Mouse (Mus musculus) testis, adult 2 months (tissue): ENCODE data around the gene Pon3. TPM values are rescaled to one million over a fixed set of nuclear protein-coding genes. Genes with fewer than 3 reads are reported as not detected.

Source experiments
- H3K27ac ChIP-seq: fragments of 200-500 bp; 2 replicates; pipeline ENCODE4 v1.5.1; 2012; ENCODE audit warnings: low read depth, low read length; ENCODE audit not compliant: control insufficient read depth, insufficient read depth
- H3K27me3 ChIP-seq: fragments of 200-500 bp; 2 replicates; pipeline ENCODE4 v1.6.1; 2012; ENCODE audit warnings: mild to moderate bottlenecking, low read length, moderate library complexity; ENCODE audit not compliant: control insufficient read depth, insufficient read depth
- H3K36me3 ChIP-seq: fragments of 200-500 bp; 2 replicates; pipeline ENCODE4 v1.6.1; 2012; ENCODE audit warnings: mild to moderate bottlenecking, low read length; ENCODE audit not compliant: control insufficient read depth, insufficient read depth
- H3K4me1 ChIP-seq: fragments of 200-500 bp; 2 replicates; pipeline ENCODE4 v1.6.1; 2012; ENCODE audit warnings: low read length; ENCODE audit not compliant: control insufficient read depth, insufficient read depth
- H3K4me3 ChIP-seq: fragments of 200-500 bp; 2 replicates; pipeline ENCODE4 v1.5.1; 2012; ENCODE audit warnings: low read depth, mild to moderate bottlenecking, low read length, moderate library complexity, mixed read lengths; ENCODE audit not compliant: control insufficient read depth
- CTCF ChIP-seq: fragments of 200-500 bp; IDR thresholded peaks from 2 replicates; pipeline ENCODE4 v1.5.1; 2012; ENCODE audit warnings: low read depth, mild to moderate bottlenecking, inconsistent platforms, low read length, moderate library complexity; ENCODE audit not compliant: control insufficient read depth, insufficient read depth, insufficient replicate concordance
- POLR2A ChIP-seq: fragments of 200-500 bp; IDR thresholded peaks from 2 replicates; pipeline ENCODE4 v1.6.1; 2012; ENCODE audit warnings: low read depth, mild to moderate bottlenecking, inconsistent platforms, low read length, moderate library complexity; ENCODE audit not compliant: control insufficient read depth
- polyA plus RNA-seq: library from polyadenylated mRNA; depleted of rRNA; stranded (reverse); fragments of >200 nt; gene quantifications from 2 replicates; pipeline ENCODE4 v1.2.3, GENCODE M21; 2012

The Pon3 gene
- polyA plus RNA-seq, 1 experiment = 4.0 TPM

DNA sequence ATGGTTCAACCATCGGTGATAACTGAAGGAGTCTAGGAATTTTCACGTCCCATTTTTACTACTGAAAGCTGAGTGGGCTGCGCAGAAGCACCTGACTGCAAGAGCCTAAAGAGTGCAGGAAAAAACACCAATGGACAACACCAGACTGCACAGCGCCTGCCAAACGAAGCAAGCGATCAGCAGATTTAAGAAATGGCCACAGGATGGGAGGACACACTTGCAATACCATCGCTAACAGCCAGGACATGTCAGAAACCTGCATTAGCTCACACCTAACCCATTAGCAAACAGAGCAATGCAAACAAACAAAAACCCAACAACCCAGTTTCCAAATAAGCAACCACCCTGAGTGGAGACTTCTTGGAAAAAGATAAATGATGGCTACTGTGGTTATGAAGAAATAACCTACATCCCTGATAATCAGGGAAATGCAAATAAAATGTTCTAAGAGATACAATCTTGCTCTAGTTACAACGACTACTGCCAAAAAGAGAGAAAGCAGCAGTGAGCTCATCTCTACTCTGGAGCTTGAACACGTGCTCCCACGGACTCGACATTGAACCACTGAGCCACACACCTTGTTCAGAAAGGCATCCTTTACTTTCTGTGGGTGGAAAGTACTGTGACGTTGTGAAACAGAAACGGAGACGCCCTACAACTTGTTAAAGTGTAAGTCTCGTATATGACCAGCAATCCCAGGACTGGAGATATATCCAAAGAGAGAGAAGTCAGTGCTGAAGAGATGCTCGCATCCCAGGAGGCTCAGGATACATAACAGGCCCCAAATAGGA lies 38.8 kb upstream of the Pon3 start:
- no peaks in the 10 kb centered on the region for H3K27me3 ChIP-seq
- no peak overlapping the region for H3K4me3 ChIP-seq
- H3K27ac ChIP-seq = no peak overlapping the region
- no peak for TF ChIP-seq CTCF
- TF ChIP-seq POLR2A = no peak
- no peaks in the 10 kb centered on the region for H3K36me3 ChIP-seq
- H3K4me1 ChIP-seq = peaks cover 8% of the 10 kb centered on the region; the same call in 1 of the 2 replicates

DNA sequence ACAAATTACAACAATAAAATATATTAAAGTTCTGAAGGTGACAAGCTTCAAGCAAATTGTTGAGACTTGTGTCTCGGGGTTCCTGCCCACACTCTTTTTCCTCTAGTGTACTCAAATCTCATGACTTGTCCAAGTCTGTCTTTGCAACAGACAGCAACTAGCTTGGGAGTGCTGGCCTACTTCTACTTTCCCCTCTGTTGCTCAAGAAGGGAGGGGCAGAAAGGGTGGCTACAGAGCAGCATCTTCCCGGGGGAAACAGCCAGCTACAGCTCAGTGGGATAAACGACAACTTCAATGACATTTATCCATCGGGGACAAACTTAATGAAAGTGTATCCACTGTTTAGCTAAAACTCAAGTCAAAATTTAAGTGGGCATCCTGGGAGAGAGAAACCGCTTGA lies 36.8 kb upstream of the Pon3 start:
- H3K36me3 ChIP-seq = no peaks in the 10 kb centered on the region
- TF ChIP-seq POLR2A = no peak
- TF ChIP-seq CTCF = no peak
- H3K4me3 ChIP-seq = no peak overlapping the region
- no peaks in the 10 kb centered on the region for H3K27me3 ChIP-seq
- H3K4me1 ChIP-seq = 0 out of 2 replicates have a peak, but pooled peaks cover 5% of the 10 kb centered on the region
- no peak overlapping the region for H3K27ac ChIP-seq

DNA sequence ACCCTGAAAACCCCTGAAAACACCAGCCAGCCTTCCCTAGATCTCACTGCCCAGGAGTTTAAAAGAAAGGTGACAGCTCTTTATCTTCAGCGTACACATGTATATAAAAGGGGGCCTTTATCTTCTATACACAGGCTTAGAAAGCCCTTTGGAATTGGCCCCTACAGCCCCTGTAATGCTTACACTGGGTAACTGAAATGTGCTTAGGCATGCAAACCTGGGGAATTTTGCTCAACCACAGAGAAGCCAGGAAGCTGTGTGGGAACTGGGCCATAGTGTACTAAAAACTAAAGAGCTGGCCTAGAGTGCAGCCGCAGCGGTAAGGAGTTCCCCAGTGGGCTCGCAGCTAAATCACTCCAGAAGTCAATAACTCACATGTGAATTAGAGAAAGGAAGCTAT lies 35.4 kb upstream of the Pon3 start:
- no peaks in the 10 kb centered on the region for H3K27me3 ChIP-seq
- no peaks in the 10 kb centered on the region for H3K36me3 ChIP-seq
- no peak overlapping the region for H3K27ac ChIP-seq
- TF ChIP-seq POLR2A (no peak), CTCF (no peak)
- H3K4me3 ChIP-seq = no peak overlapping the region
- H3K4me1 ChIP-seq = no peaks in the 10 kb centered on the region

DNA sequence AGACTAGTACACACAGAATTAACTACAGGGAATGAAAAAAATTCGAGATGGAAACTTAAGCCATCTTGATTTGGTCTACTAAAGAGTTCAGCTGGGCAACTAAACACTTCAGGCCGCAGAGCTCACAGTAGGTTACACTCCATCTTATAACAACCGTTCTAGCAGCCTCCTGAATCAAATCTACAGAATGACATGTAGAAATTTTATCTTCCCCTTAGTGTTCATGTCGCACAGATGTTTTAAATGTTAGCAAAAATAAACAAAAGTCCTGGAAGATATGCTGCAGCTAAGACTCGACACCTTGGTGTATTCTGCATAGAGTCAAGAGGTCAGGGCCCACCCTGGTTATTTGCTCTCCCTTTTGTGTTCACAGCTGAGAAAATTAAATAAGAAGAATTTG lies 31.8 kb upstream of the Pon3 start:
- H3K27me3 ChIP-seq = no peaks in the 10 kb centered on the region
- TF ChIP-seq CTCF = no peak
- TF ChIP-seq POLR2A = no peak
- no peaks in the 10 kb centered on the region for H3K36me3 ChIP-seq
- no peaks in the 10 kb centered on the region for H3K4me1 ChIP-seq
- H3K27ac ChIP-seq = no peak overlapping the region
- no peak overlapping the region for H3K4me3 ChIP-seq

DNA sequence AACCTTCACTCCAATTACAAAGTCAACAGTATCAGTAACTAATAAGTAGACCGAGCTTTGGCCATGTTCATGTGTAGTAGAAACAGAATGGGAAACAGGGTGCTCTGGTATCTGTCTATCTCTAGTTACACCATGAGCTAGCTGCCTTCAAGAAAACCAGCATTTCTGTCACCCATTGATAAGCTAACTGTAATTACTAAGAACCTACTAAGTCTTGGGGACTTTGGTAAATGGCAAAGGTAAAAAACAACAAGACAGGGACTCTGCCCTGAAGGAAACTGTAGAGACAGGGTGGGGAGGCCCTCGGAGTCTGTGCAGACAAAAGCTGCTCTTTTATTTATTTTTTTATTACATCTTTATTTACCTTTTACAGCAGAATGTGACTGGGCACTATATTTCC lies 31.3 kb upstream of the Pon3 start:
- H3K4me1 ChIP-seq = no peaks in the 10 kb centered on the region
- TF ChIP-seq CTCF (no peak), POLR2A (no peak)
- H3K27me3 ChIP-seq = no peaks in the 10 kb centered on the region
- no peak overlapping the region for H3K27ac ChIP-seq
- no peak overlapping the region for H3K4me3 ChIP-seq
- no peaks in the 10 kb centered on the region for H3K36me3 ChIP-seq

DNA sequence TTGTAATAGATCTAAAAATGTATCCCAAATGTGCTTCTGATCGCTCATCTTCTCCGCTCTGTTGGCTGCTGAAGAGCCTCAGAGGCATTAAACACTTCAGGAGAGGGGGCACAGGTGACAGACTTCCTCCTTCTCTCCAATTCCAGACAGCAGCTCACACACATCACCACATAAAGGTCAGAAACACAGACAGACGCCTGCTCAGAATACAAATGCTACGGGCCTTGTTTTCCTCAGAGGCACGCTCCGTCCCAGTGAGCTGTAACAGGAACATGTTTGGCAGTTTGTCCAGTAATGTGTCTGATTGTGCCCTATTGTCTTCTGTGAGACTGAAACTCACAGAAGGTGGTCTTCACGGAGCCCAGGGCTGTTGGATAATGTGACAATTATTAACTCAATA lies 26.3 kb upstream of the Pon3 start:
- TF ChIP-seq POLR2A = no peak
- TF ChIP-seq CTCF = no peak
- H3K4me1 ChIP-seq = no peaks in the 10 kb centered on the region
- no peaks in the 10 kb centered on the region for H3K36me3 ChIP-seq
- no peak overlapping the region for H3K4me3 ChIP-seq
- no peaks in the 10 kb centered on the region for H3K27me3 ChIP-seq
- no peak overlapping the region for H3K27ac ChIP-seq

DNA sequence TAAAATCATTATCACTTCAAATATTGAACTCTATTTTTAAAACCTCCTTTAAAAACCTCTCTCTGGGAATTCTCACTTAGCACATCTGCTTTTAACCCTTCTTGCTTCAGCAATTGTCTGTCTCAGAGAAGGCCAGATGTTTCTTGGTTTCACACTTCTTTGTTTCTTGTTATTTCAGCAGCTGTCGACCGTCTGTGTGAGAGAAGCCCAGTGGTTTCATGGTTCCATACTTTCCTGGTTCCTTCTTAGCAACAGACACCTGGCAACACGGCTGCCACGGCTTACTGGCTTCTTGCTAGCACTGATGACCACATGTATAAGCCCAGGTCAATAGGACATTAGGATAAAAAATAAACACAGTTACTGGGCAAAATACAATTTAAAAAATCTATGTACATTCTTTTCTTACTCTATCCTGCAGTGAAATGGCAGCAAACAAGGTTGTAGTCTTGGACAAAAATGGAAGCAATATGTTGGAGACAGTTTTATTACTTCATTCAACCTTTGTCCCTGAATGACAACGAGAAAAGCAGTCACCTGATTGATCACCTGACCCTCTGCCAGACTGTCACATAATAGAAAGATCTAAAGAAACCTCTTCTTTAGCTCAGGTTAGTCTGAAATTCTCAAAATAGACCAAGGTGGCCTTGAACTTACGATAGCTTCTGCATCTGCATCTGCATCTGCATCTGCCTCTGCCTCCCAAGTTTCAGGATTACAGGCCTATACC lies 24.7 kb upstream of the Pon3 start:
- Histone ChIP-seq H3K4me3 (no peak overlapping the region), H3K27me3 (no peaks in the 10 kb centered on the region), H3K4me1 (no peaks in the 10 kb centered on the region), H3K27ac (no peak overlapping the region), H3K36me3 (no peaks in the 10 kb centered on the region)
- TF ChIP-seq POLR2A = no peak
- TF ChIP-seq CTCF = no peak
